Mouse (Mus musculus): ENCODE measurements around the gene Ank3.

DNA sequence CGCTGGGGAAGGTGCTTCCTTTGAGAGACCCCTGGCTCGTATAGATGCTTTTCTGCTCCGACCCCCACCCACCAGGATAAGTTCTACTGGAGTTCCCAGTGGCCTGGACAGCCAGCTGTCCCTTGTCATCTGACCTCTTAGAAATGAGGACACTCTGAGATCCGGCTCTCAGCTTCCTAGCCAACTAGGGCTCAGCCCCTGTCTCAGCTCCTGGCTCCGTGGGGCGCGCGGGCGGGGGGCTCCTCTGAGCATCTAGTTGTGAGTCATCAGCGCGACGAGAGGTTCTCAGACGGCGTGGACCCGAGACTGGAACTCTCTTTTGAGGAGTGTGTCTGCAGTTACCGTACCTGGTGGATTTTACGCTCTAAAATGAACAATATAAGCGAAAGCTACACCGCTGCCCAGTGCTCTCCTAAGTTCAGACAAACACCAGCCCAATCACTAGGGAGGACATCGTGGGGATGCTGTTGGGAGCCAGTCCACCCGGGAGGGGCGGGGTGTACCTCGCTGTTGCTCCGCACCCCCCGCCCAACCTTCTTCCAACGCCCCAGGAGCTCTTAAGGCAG is 293 bp upstream of the Ank3 start:
- no peak for TF ChIP-seq EP300 (IDR thresholded peaks at IDR 0.05; ENCODE audit: low read depth)
- TF ChIP-seq CTCF (IDR thresholded peaks at IDR 0.05; ENCODE audit: low read depth): no peak

Measured in liver, postnatal 0 days (tissue).